20 mouse cellular contexts compared by ENCODE assay signal in the genomic region with DNA sequence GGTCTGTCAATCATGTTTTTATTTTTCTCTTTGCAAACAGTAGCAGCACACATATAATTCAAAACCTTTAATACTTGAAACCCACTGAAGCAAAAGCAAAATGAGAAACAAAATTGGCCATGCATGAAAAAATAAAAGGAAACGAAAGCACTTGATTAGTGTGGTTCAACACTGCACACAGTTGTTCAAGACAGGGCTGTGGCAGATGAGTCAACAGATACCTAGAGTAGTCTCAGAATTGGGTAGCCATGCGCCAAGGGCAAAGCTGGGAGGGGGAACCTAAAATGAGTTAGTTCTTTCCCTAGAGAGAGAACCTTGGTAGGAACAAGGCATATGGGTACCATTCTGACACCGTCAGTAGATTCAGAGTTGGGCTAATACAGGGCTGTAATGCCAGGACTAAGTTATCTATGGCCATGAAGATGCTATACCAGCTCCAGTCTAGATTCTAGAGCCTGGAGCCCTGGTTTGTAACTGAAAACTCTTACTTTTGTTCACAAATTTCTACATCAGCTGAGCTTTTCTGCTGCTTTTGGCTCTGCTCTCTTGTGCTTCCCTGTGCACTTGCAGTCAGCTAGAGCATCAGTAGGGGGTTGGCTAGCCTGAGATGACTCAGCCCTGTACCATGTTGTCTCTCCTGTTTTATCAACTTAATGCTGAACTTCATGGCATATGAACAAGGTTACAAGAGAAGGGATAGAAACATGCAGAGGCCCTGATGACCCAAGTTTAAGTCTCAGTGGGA.
DNase-seq lines count a peak whose midpoint lies in the region; ATAC-seq lines count a peak whose summit lies in the region.
"Had no signal": no experiment of that assay in that cellular context is flagged by ENCODE, and none has a peak within 500 bp of the region (broad histone marks: within the 10 kb centered on the region; RNA-seq: fewer than 3 reads in every experiment).

No protein-coding gene starts in this region.

- H3K4me2 ChIP-seq in liver, embryonic 11.5 days = no peak overlapping the region
- H3K4me2 ChIP-seq: hindbrain, embryonic 15.5 days; liver, embryonic 15.5 days had no signal

- ATAC-seq in neutrophil, adult 5-6 weeks (ENCODE audit: extremely low read depth, insufficient number of reproducible peaks, low FRiP score, poor library complexity, severe bottlenecking) = peak; percentile 47; the same call in 1 of the 2 replicates
- no peak for ATAC-seq in liver, embryonic 11.5 days (replicated peaks; ENCODE audit: low FRiP score)
- ATAC-seq: activated CD4-positive, CD25-positive, alpha-beta regulatory T cell, adult 4 months; forebrain, embryonic 16.5 days; lung, postnatal 0 days; Patski had no signal

- H3K9ac ChIP-seq in liver, embryonic 11.5 days (ENCODE audit: low read depth, low read length) = no peak overlapping the region
- H3K9ac ChIP-seq: hindbrain, embryonic 15.5 days; liver, embryonic 15.5 days had no signal

- no peak overlapping the region for H3K27ac ChIP-seq in liver, embryonic 11.5 days (ENCODE audit: low read depth, low read length)
- H3K27ac ChIP-seq: hindbrain, embryonic 15.5 days; liver, embryonic 15.5 days had no signal

- 86% methylated on average over 3 of the region's 3 CpGs for WGBS in liver, embryonic 11.5 days

- no peaks in the 10 kb centered on the region for H3K9me3 ChIP-seq in liver, embryonic 11.5 days (ENCODE audit: control insufficient read depth, low read length)
- H3K9me3 ChIP-seq: hindbrain, embryonic 15.5 days; liver, embryonic 15.5 days had no signal

- peak; percentile 79 for DNase-seq in cerebellum, adult 9-10 months
- DNase-seq in cerebellum, postnatal 10 days = no peak
- peak; percentile 14 to 19 for DNase-seq in spleen, postnatal 36 days (ENCODE audit: low spot score in 2 of 2)
- DNase-seq in spleen, postnatal 10 days (ENCODE audit: low spot score in 2 of 2) = no peak
- peak; percentile 58 to 63 for DNase-seq in cerebellum, postnatal 25 days
- no peak for DNase-seq in liver, embryonic 11.5 days (ENCODE audit: low spot score)
- DNase-seq in left cerebral cortex, adult 8-10 months (ENCODE audit: low spot score in 2 of 2) = no peak
- DNase-seq: adrenal gland, postnatal 10 days; heart, postnatal 36 days; kidney, adult 18-20 months; kidney, postnatal 10 days; retina, postnatal 1 day; thymus, postnatal 14 days had no signal

- no peak overlapping the region for H3K4me3 ChIP-seq in liver, embryonic 11.5 days (ENCODE audit: low read depth, low read length)
- H3K4me3 ChIP-seq: hindbrain, embryonic 15.5 days; liver, embryonic 15.5 days had no signal

- H3K4me1 ChIP-seq in liver, embryonic 11.5 days (replicated peaks; ENCODE audit: control insufficient read depth, insufficient read depth, low read length) = no peaks in the 10 kb centered on the region
- H3K4me1 ChIP-seq: liver, embryonic 15.5 days had no signal

- no peaks in the 10 kb centered on the region for H3K36me3 ChIP-seq in liver, embryonic 11.5 days (ENCODE audit: control insufficient read depth, insufficient read depth, low read length)
- H3K36me3 ChIP-seq: hindbrain, embryonic 15.5 days; liver, embryonic 15.5 days had no signal

- no peaks in the 10 kb centered on the region for H3K27me3 ChIP-seq in liver, embryonic 11.5 days (replicated peaks; ENCODE audit: control insufficient read depth, insufficient read depth, low read length)
- H3K27me3 ChIP-seq: hindbrain, embryonic 15.5 days; liver, embryonic 15.5 days; Patski had no signal

Comparison
In these comparisons a context has a peak if more than half of its experiments do, and no peak if none do; other contexts are left out.
1. DNase-seq: peak in cerebellum, adult 9-10 months (single experiment), spleen, postnatal 36 days (2 of 2) and cerebellum, postnatal 25 days (2 of 2); none in cerebellum, postnatal 10 days (0 of 2), spleen, postnatal 10 days (0 of 2), liver, embryonic 11.5 days (single experiment) and left cerebral cortex, adult 8-10 months (0 of 2).